Mouse (Mus musculus): ENCODE results near the gene Mrpl58.
A peak's percentile ranks its signal among the peaks of the same experiment; 100 is the strongest.

DNA sequence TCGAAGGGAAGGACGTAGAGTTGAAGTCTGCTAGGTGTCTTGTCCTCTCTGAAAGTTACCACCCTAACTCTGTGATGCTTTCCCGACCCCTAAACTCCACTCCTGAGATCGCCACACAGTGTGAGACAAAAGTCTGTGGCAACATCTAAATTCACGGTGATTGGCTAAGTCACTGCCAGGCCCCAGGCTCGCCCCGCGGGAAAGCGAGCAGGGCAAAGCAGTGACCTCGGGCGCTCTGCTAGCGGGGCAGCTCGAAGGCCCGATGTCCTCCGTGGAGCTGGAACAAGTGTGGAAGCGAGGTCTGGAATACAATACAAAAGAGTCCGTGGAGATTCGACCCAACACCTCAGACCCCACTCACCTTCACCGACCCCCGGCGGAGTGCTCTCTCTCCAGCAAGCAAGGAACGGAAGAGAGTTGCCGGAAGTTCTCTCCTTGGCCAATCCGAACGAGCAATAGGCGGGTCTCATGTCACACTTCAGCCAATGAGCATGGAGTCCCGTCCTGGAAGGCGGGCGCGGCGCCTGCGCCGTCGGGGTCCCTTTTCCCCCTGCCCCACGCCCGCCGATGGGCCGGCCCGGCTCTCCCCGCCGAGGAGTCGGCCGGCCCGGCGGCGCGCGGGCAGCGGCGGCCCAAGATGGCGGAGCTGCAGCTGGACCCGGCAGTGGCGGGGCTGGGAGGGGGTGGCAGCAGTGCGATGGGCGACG, 16.1 kb downstream of the Mrpl58 start, which contains the start of the genes Atp5h and Kctd2:
- TF ChIP-seq POLR2A (IDR thresholded peaks at IDR 0.05; ENCODE audit: low read depth, low read length), result peak; percentile 52
- no peak for TF ChIP-seq CTCF (conservative IDR thresholded peaks at IDR 0.05; ENCODE audit: insufficient read depth, insufficient read length, low read depth, low read length)

Data from kidney, adult 2 months (tissue).